10 mouse cellular contexts compared by ENCODE assay signal in the genomic region with DNA sequence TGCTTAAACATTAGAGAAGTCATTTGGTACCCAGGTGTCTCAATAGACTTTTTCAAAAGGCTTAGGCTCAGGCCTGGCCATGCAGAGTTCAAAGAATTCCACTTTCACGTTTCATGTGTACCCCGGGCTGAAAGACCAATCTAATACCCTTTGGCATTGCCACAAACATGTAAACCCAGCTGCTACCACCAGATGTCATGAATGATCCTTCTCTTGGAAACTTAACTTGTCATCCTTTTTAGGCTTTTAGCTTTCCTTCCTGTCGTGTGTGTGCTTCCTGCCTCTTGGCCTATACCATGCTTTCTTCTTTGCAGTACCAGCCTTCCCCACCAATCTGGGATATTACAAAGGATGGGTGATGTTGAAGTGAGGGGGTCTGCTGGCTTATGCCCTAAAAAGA.
DNase-seq lines count a peak whose midpoint lies in the region; ATAC-seq and TF ChIP-seq lines count a peak whose summit lies in the region.
"Had no signal": no experiment of that assay in that cellular context is flagged by ENCODE, and none has a peak within 500 bp of the region (broad histone marks: within the 10 kb centered on the region; RNA-seq: fewer than 3 reads in every experiment).

No protein-coding gene starts in this region.

- ATAC-seq in hindbrain, postnatal 0 days = no peak
- no peak for ATAC-seq in hindbrain, embryonic 13.5 days (ENCODE audit: low FRiP score)
- no peak for ATAC-seq in lung, embryonic 14.5 days (ENCODE audit: insufficient read depth)
- no peak for ATAC-seq in forebrain, embryonic 16.5 days

- DNase-seq in hindbrain, postnatal 0 days (ENCODE audit: low spot score) = peak; percentile 54
- peak; percentile 44 for DNase-seq in lung, embryonic 14.5 days
- DNase-seq in lung, adult 18-20 months = no peak
- DNase-seq in MN1 (ENCODE audit: low spot score) = peak; percentile 24
- DNase-seq in fibroblast of lung, adult 2 months (ENCODE audit: low read depth) = peak; percentile 11
- DNase-seq: spleen, adult 18-20 months; thymus, postnatal 36 days had no signal

- 38% methylated on average over 3 of the region's 3 CpGs for WGBS in hindbrain, postnatal 0 days
- WGBS in hindbrain, embryonic 13.5 days = 59% methylated on average over 3 of the region's 3 CpGs
- 39% methylated on average over 3 of the region's 3 CpGs for WGBS in lung, embryonic 14.5 days
- 56% methylated on average over 3 of the region's 3 CpGs for WGBS in forebrain, embryonic 16.5 days

- H3K4me1 ChIP-seq in hindbrain, postnatal 0 days (ENCODE audit: insufficient read depth, low read length) = no peaks in the 10 kb centered on the region
- H3K4me1 ChIP-seq in hindbrain, embryonic 13.5 days (replicated peaks) = no peaks in the 10 kb centered on the region
- no peaks in the 10 kb centered on the region for H3K4me1 ChIP-seq in lung, embryonic 14.5 days (ENCODE audit: insufficient read depth)
- H3K4me1 ChIP-seq in forebrain, embryonic 16.5 days (replicated peaks; ENCODE audit: control insufficient read depth, insufficient read depth, low read length) = no peaks in the 10 kb centered on the region
- H3K4me1 ChIP-seq: embryonic facial prominence, embryonic 13.5 days had no signal

- no peaks in the 10 kb centered on the region for H3K9me3 ChIP-seq in hindbrain, postnatal 0 days (ENCODE audit: low read length)
- H3K9me3 ChIP-seq in hindbrain, embryonic 13.5 days = no peaks in the 10 kb centered on the region
- no peaks in the 10 kb centered on the region for H3K9me3 ChIP-seq in lung, embryonic 14.5 days (ENCODE audit: low read depth, low read length)
- no peaks in the 10 kb centered on the region for H3K9me3 ChIP-seq in forebrain, embryonic 16.5 days (ENCODE audit: control insufficient read depth, low read length)
- H3K9me3 ChIP-seq: embryonic facial prominence, embryonic 13.5 days had no signal

- H3K27me3 ChIP-seq in hindbrain, postnatal 0 days (ENCODE audit: insufficient read depth, low read length) = no peaks in the 10 kb centered on the region
- H3K27me3 ChIP-seq in hindbrain, embryonic 13.5 days = 0 out of 2 replicates have a peak, but pooled peaks cover 2% of the 10 kb centered on the region
- H3K27me3 ChIP-seq in lung, embryonic 14.5 days (ENCODE audit: insufficient read depth, low read length) = no peaks in the 10 kb centered on the region
- H3K27me3 ChIP-seq in forebrain, embryonic 16.5 days (replicated peaks; ENCODE audit: control insufficient read depth, insufficient read depth, low read length) = no peaks in the 10 kb centered on the region
- H3K27me3 ChIP-seq: embryonic facial prominence, embryonic 13.5 days had no signal

- no peak overlapping the region for H3K4me2 ChIP-seq in hindbrain, postnatal 0 days (ENCODE audit: low read depth, low read length)
- no peak overlapping the region for H3K4me2 ChIP-seq in hindbrain, embryonic 13.5 days
- no peak overlapping the region for H3K4me2 ChIP-seq in lung, embryonic 14.5 days
- no peak overlapping the region for H3K4me2 ChIP-seq in forebrain, embryonic 16.5 days (ENCODE audit: low read length)
- H3K4me2 ChIP-seq: embryonic facial prominence, embryonic 13.5 days had no signal

- no peak overlapping the region for H3K27ac ChIP-seq in hindbrain, postnatal 0 days
- H3K27ac ChIP-seq in hindbrain, embryonic 13.5 days = no peak overlapping the region
- no peak overlapping the region for H3K27ac ChIP-seq in lung, embryonic 14.5 days (ENCODE audit: low read depth)
- H3K27ac ChIP-seq in forebrain, embryonic 16.5 days (ENCODE audit: low read length) = no peak overlapping the region
- H3K27ac ChIP-seq: embryonic facial prominence, embryonic 13.5 days had no signal

- H3K9ac ChIP-seq in hindbrain, postnatal 0 days (replicated peaks; ENCODE audit: low read length) = no peak overlapping the region
- no peak overlapping the region for H3K9ac ChIP-seq in hindbrain, embryonic 13.5 days
- H3K9ac ChIP-seq in lung, embryonic 14.5 days = no peak overlapping the region
- no peak overlapping the region for H3K9ac ChIP-seq in forebrain, embryonic 16.5 days (replicated peaks; ENCODE audit: low read depth, low read length)
- H3K9ac ChIP-seq: embryonic facial prominence, embryonic 13.5 days had no signal

- peak; percentile 74 for TF ChIP-seq CTCF in hindbrain, postnatal 0 days (IDR thresholded peaks at IDR 0.05; ENCODE audit: low read depth)
- peak; percentile 52 for TF ChIP-seq CTCF in lung, embryonic 14.5 days (IDR thresholded peaks at IDR 0.05; ENCODE audit: low read depth)

- H3K4me3 ChIP-seq in hindbrain, postnatal 0 days (ENCODE audit: low read length) = no peak overlapping the region
- no peak overlapping the region for H3K4me3 ChIP-seq in hindbrain, embryonic 13.5 days
- no peak overlapping the region for H3K4me3 ChIP-seq in lung, embryonic 14.5 days (ENCODE audit: low read depth, low read length)
- H3K4me3 ChIP-seq in forebrain, embryonic 16.5 days (replicated peaks; ENCODE audit: low read length) = no peak overlapping the region
- H3K4me3 ChIP-seq: embryonic facial prominence, embryonic 13.5 days had no signal

- H3K36me3 ChIP-seq in hindbrain, postnatal 0 days (ENCODE audit: insufficient read depth, low read length) = no peaks in the 10 kb centered on the region
- no peaks in the 10 kb centered on the region for H3K36me3 ChIP-seq in hindbrain, embryonic 13.5 days
- no peaks in the 10 kb centered on the region for H3K36me3 ChIP-seq in lung, embryonic 14.5 days (ENCODE audit: insufficient read depth)
- H3K36me3 ChIP-seq in forebrain, embryonic 16.5 days (ENCODE audit: control insufficient read depth, insufficient read depth) = no peaks in the 10 kb centered on the region
- H3K36me3 ChIP-seq: embryonic facial prominence, embryonic 13.5 days had no signal

Comparison
In these comparisons a context has a peak if more than half of its experiments do, and no peak if none do; other contexts are left out.
1. DNase-seq: peak in hindbrain, postnatal 0 days (single experiment), lung, embryonic 14.5 days (single experiment), MN1 (single experiment) and fibroblast of lung, adult 2 months (single experiment); none in lung, adult 18-20 months (0 of 2).